Mouse (Mus musculus): Measurements from ENCODE around the gene Dgkg. TPM values are rescaled to one million over a fixed set of nuclear protein-coding genes. Genes with fewer than 3 reads are reported as not detected.

The Dgkg gene
- total and polyA plus RNA-seq, 3 experiments: 0.33 TPM; not detected in 2

DNA sequence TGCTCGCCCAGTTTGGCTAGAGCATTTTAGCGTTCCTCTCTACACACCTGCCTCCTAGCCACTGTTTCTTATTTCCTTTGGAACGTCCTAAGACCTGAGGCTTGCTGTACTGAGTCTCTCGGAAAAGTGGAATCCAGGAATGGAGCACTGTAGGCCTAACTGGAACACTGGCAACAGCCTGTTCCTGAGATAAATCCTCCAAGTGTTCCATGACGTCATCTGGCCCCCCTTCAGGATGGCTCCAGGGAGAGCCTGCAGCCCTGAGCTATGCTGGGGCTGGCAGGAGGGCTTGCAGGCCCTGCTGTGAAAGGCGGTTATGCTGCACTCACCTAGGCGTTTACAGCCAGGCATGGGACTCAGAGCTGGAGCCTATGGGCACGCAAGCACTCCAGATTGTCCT lies 152.2 kb downstream of the Dgkg start:
- Histone ChIP-seq H3K27me3 (ENCODE audit: insufficient read depth, low read length) (peaks cover 9% of the 10 kb centered on the region), H3K36me3 (replicated peaks) (no peaks in the 10 kb centered on the region), H3K4me1 (ENCODE audit: insufficient read depth, low read depth, low read length) (no peaks in the 10 kb centered on the region), H3K9me3 (replicated peaks) (no peaks in the 10 kb centered on the region), H3K4me3 (ENCODE audit: low read depth, low read length) (no peak overlapping the region)
- TF ChIP-seq TAL1 (conservative IDR thresholded peaks at IDR 0.05; ENCODE audit: low read depth, low read length) (no peak), GATA2 (IDR thresholded peaks at IDR 0.05; ENCODE audit: borderline replicate concordance, low read depth, low read length) (no peak), CTCF (IDR thresholded peaks at IDR 0.05; ENCODE audit: low read depth, low read length) (no peak), GATA1 (IDR thresholded peaks at IDR 0.05; ENCODE audit: borderline replicate concordance, low read length) (no peak), POLR2AphosphoS5 (IDR thresholded peaks at IDR 0.05; ENCODE audit: insufficient replicate concordance, low read depth, low read length) (no peak)
- DNase-seq (ENCODE audit: low spot score) (no peak), ATAC-seq (ENCODE audit: extremely low read depth, insufficient number of reproducible peaks, low FRiP score, poor library complexity, severe bottlenecking) (no peak)

DNA sequence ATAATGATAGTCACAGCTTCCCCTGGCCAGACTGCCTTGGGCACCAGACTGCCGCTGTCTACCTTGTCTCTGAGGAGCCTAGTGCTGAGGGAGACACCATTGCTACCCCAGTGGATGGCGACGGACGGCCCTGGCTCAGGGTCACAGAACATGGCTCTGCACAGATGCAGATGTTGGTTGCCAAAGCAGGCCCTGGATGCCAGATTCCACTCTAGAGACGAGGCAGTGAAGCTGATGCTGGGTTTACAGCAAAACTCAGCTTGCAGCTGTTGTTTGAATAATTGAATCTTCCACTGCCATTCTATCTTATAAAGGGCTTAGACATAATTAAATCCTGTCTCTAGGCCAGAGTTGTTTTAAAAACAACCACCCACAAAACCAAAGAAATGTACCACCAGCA lies 153.0 kb downstream of the Dgkg start:
- DNase-seq (ENCODE audit: low spot score): no peak
- Histone ChIP-seq H3K4me3 (ENCODE audit: low read depth, low read length) (no peak overlapping the region), H3K27me3 (ENCODE audit: insufficient read depth, low read length) (peaks cover 8% of the 10 kb centered on the region), H3K4me1 (ENCODE audit: insufficient read depth, low read depth, low read length) (no peaks in the 10 kb centered on the region), H3K36me3 (replicated peaks) (no peaks in the 10 kb centered on the region), H3K9me3 (replicated peaks) (no peaks in the 10 kb centered on the region)
- TF ChIP-seq GATA2 (IDR thresholded peaks at IDR 0.05; ENCODE audit: borderline replicate concordance, low read depth, low read length): no peak
- TF ChIP-seq TAL1 (conservative IDR thresholded peaks at IDR 0.05; ENCODE audit: low read depth, low read length): no peak
- ATAC-seq (ENCODE audit: extremely low read depth, insufficient number of reproducible peaks, low FRiP score, poor library complexity, severe bottlenecking): no peak

DNA sequence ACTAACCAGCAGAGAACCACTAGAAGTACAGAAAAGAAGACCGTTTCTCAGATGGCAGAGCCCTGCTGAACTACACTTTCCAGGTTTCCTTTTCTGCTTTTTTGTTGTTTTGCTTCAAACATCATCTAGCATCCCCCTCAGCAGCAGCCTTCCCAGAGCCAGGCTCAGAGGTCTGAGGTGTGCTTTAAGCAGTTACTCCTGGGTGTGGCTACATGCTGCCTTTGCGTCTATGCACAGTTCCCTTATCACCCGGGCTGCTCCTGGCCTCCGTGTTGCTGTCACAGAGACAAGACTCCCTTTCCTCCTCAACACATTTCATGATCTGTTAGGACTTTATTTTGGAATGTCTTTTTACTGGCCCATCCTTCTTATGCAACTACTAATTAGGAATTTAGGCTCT lies 153.6 kb downstream of the Dgkg start:
- ATAC-seq (ENCODE audit: extremely low read depth, insufficient number of reproducible peaks, low FRiP score, poor library complexity, severe bottlenecking) (no peak), DNase-seq (ENCODE audit: low spot score) (no peak)
- H3K36me3 ChIP-seq (replicated peaks): no peaks in the 10 kb centered on the region
- TF ChIP-seq GATA2 (IDR thresholded peaks at IDR 0.05; ENCODE audit: borderline replicate concordance, low read depth, low read length) (no peak), CTCF (IDR thresholded peaks at IDR 0.05; ENCODE audit: low read depth, low read length) (no peak), GATA1 (IDR thresholded peaks at IDR 0.05; ENCODE audit: borderline replicate concordance, low read length) (no peak), POLR2AphosphoS5 (IDR thresholded peaks at IDR 0.05; ENCODE audit: insufficient replicate concordance, low read depth, low read length) (no peak), TAL1 (conservative IDR thresholded peaks at IDR 0.05; ENCODE audit: low read depth, low read length) (no peak)
- H3K4me3 ChIP-seq (ENCODE audit: low read depth, low read length): no peak overlapping the region
- H3K4me1 ChIP-seq (ENCODE audit: insufficient read depth, low read depth, low read length): no peaks in the 10 kb centered on the region
- H3K27me3 ChIP-seq (ENCODE audit: insufficient read depth, low read length): peaks cover 8% of the 10 kb centered on the region
- no peaks in the 10 kb centered on the region for H3K9me3 ChIP-seq (replicated peaks)

DNA sequence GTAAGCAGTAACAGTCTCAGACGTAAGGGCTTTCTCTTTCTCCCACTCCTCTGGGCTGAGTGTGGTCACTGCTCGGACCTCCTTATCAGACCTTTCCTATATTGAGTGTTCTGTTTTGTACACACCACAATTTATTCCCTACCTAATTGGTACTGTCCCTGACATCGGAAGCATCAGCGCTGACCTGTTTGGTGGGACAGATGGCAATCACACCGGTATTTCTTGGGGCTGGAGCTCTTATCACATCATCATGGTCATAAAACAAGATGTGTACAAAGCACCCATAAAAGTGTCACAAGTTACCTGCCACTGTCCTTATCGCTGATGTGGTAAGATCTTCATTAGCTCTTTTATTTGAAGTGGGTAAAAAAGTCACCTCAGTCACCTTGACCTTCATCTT lies 155.2 kb downstream of the Dgkg start:
- H3K36me3 ChIP-seq (replicated peaks): no peaks in the 10 kb centered on the region
- peaks cover 8% of the 10 kb centered on the region for H3K27me3 ChIP-seq (ENCODE audit: insufficient read depth, low read length)
- ATAC-seq (ENCODE audit: extremely low read depth, insufficient number of reproducible peaks, low FRiP score, poor library complexity, severe bottlenecking) (no peak), DNase-seq (ENCODE audit: low spot score) (no peak)
- H3K4me3 ChIP-seq (ENCODE audit: low read depth, low read length): no peak overlapping the region
- no peak for TF ChIP-seq POLR2AphosphoS5 (IDR thresholded peaks at IDR 0.05; ENCODE audit: insufficient replicate concordance, low read depth, low read length)
- TF ChIP-seq GATA2 (IDR thresholded peaks at IDR 0.05; ENCODE audit: borderline replicate concordance, low read depth, low read length): no peak
- TF ChIP-seq CTCF (IDR thresholded peaks at IDR 0.05; ENCODE audit: low read depth, low read length): no peak
- no peak for TF ChIP-seq TAL1 (conservative IDR thresholded peaks at IDR 0.05; ENCODE audit: low read depth, low read length)
- TF ChIP-seq GATA1 (IDR thresholded peaks at IDR 0.05; ENCODE audit: borderline replicate concordance, low read length): no peak
- no peaks in the 10 kb centered on the region for H3K9me3 ChIP-seq (replicated peaks)
- no peaks in the 10 kb centered on the region for H3K4me1 ChIP-seq (ENCODE audit: insufficient read depth, low read depth, low read length)

DNA sequence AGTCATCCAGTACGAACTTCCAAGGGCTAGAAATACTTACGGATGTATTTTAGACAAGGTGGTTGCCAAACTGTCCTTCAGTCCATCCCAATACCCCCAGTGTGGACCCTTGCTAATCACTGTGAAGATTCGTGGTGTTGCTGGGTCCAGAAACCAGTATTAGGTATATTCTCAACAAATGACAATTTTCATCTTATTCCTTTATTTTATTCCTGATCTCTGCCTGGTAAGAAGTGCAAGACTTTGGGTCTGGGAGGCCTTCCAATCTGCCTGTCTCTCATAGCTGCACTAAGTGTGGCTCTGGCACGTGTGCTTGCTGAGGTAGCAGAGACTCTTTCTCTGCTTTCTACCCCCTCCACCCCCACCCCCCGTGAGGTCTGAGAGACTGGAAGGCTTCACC lies 156.5 kb downstream of the Dgkg start:
- Histone ChIP-seq H3K4me1 (ENCODE audit: insufficient read depth, low read depth, low read length) (no peaks in the 10 kb centered on the region), H3K36me3 (replicated peaks) (no peaks in the 10 kb centered on the region), H3K4me3 (ENCODE audit: low read depth, low read length) (no peak overlapping the region), H3K27me3 (ENCODE audit: insufficient read depth, low read length) (peaks cover 8% of the 10 kb centered on the region), H3K9me3 (replicated peaks) (no peaks in the 10 kb centered on the region)
- DNase-seq (ENCODE audit: low spot score) (no peak), ATAC-seq (ENCODE audit: extremely low read depth, insufficient number of reproducible peaks, low FRiP score, poor library complexity, severe bottlenecking) (no peak)
- TF ChIP-seq TAL1 (conservative IDR thresholded peaks at IDR 0.05; ENCODE audit: low read depth, low read length) (no peak), GATA2 (IDR thresholded peaks at IDR 0.05; ENCODE audit: borderline replicate concordance, low read depth, low read length) (no peak), GATA1 (IDR thresholded peaks at IDR 0.05; ENCODE audit: borderline replicate concordance, low read length) (no peak)

DNA sequence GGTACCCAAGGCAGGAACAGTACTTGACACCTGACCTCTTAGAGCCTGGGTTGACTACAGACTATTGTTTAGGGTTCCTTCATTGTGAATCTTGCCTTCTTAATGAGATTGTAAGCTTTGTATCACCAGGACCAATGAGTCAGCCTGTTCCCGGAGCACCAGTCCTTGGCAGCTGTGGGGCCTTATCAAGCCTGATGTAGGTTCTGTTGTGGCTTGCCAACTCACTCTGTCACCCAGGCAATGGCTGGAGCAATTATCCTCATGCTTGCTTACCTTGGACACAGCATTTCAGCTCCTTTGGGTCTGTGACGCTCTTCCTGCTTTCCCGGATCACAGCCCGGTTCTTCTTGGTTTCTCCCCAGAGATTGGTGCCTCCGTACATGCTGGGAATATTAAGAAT lies 157.1 kb downstream of the Dgkg start:
- Histone ChIP-seq H3K9me3 (replicated peaks) (no peaks in the 10 kb centered on the region), H3K36me3 (replicated peaks) (no peaks in the 10 kb centered on the region), H3K4me1 (ENCODE audit: insufficient read depth, low read depth, low read length) (no peaks in the 10 kb centered on the region), H3K27me3 (ENCODE audit: insufficient read depth, low read length) (peaks cover 6% of the 10 kb centered on the region), H3K4me3 (ENCODE audit: low read depth, low read length) (no peak overlapping the region)
- TF ChIP-seq CTCF (IDR thresholded peaks at IDR 0.05; ENCODE audit: low read depth, low read length): no peak
- TF ChIP-seq GATA2 (IDR thresholded peaks at IDR 0.05; ENCODE audit: borderline replicate concordance, low read depth, low read length): no peak
- TF ChIP-seq TAL1 (conservative IDR thresholded peaks at IDR 0.05; ENCODE audit: low read depth, low read length): no peak
- TF ChIP-seq GATA1 (IDR thresholded peaks at IDR 0.05; ENCODE audit: borderline replicate concordance, low read length): no peak
- TF ChIP-seq POLR2AphosphoS5 (IDR thresholded peaks at IDR 0.05; ENCODE audit: insufficient replicate concordance, low read depth, low read length): no peak
- no peak for DNase-seq (ENCODE audit: low spot score)
- no peak for ATAC-seq (ENCODE audit: extremely low read depth, insufficient number of reproducible peaks, low FRiP score, poor library complexity, severe bottlenecking)

DNA sequence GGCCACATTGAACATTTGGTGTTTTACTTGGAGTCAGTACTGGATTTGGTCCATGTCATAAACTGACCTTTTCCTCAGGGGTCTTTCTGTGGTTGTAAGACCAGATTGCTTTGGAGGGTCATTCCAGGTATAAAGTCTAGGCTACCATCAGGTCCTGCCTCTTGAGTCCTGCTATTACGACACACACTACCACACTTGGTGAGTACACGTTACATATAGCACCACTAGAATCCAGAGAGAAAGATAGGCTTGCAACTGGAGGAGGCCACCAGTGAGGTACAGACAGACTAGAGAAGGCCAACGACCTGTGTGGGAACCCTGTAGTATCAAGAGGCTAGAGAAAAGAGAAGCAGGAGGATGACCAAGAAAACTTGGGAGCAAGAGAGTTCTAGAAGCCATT lies 157.6 kb downstream of the Dgkg start:
- Histone ChIP-seq H3K4me3 (ENCODE audit: low read depth, low read length) (no peak overlapping the region), H3K27me3 (ENCODE audit: insufficient read depth, low read length) (peaks cover 6% of the 10 kb centered on the region; the same call in 1 of the 2 replicates), H3K36me3 (replicated peaks) (no peaks in the 10 kb centered on the region), H3K9me3 (replicated peaks) (no peaks in the 10 kb centered on the region), H3K4me1 (ENCODE audit: insufficient read depth, low read depth, low read length) (no peaks in the 10 kb centered on the region)
- no peak for TF ChIP-seq POLR2AphosphoS5 (IDR thresholded peaks at IDR 0.05; ENCODE audit: insufficient replicate concordance, low read depth, low read length)
- TF ChIP-seq TAL1 (conservative IDR thresholded peaks at IDR 0.05; ENCODE audit: low read depth, low read length): no peak
- TF ChIP-seq GATA2 (IDR thresholded peaks at IDR 0.05; ENCODE audit: borderline replicate concordance, low read depth, low read length): no peak
- no peak for TF ChIP-seq CTCF (IDR thresholded peaks at IDR 0.05; ENCODE audit: low read depth, low read length)
- TF ChIP-seq GATA1 (IDR thresholded peaks at IDR 0.05; ENCODE audit: borderline replicate concordance, low read length): no peak
- no peak for DNase-seq (ENCODE audit: low spot score)
- no peak for ATAC-seq (ENCODE audit: extremely low read depth, insufficient number of reproducible peaks, low FRiP score, poor library complexity, severe bottlenecking)

Measured in G1E (cell line).